Mouse (Mus musculus) spleen, postnatal 10 days (tissue): ENCODE measurements around the gene Rem1.

Experiments
- DNase-seq, 2 experiments: peaks; one replicate each; pipeline ENCODE4 v3.0.0; 2021 to 2022; ENCODE audit warnings: low spot score in 2 of 2

Gene Rem1

GRCm38 (mm10) chr2:152675252-152675791, 48.6 kb downstream of the Rem1 start:
- no peak for DNase-seq

GRCm38 (mm10) chr2:152678302-152678701, 51.6 kb downstream of the Rem1 start:
- DNase-seq, result no peak

GRCm38 (mm10) chr2:152678925-152679324, 52.2 kb downstream of the Rem1 start:
- DNase-seq, result no peak

GRCm38 (mm10) chr2:152679701-152680355, 53.1 kb downstream of the Rem1 start:
- DNase-seq, result no peak

- no peak for DNase-seq
These were observed 56.3 kb downstream of the Rem1 start for GRCm38 (mm10) chr2:152683086-152683485.
